Mouse (Mus musculus): ENCODE results near the gene Tmem212.

- TF ChIP-seq MAX (IDR thresholded peaks at IDR 0.05; ENCODE audit: low read depth) (no peak), POLR2A (IDR thresholded peaks at IDR 0.05; ENCODE audit: insufficient read length, low read depth) (no peak), TCF12 (IDR thresholded peaks at IDR 0.05; ENCODE audit: insufficient read depth, poor library complexity, severe bottlenecking) (no peak), MYOD1 (IDR thresholded peaks at IDR 0.05; ENCODE audit: control insufficient read depth in 1 of 3, insufficient read length in 2 of 3, low read depth in 2 of 3) (no peak), USF1 (IDR thresholded peaks at IDR 0.05; ENCODE audit: low read depth) (no peak), E2F4 (IDR thresholded peaks at IDR 0.05; ENCODE audit: insufficient read depth) (no peak), CEBPB (IDR thresholded peaks at IDR 0.05; ENCODE audit: insufficient read depth, poor library complexity, severe bottlenecking) (no peak)
These were observed 10.6 kb downstream of the Tmem212 start for GRCm38 (mm10) chr3:27885585-27885984.

Measured in myocyte (in vitro differentiated cells).